Mouse (Mus musculus): Measurements from ENCODE around the gene Proz. TPM values are rescaled to one million over a fixed set of nuclear protein-coding genes. Genes with fewer than 3 reads are reported as not detected.

Proz gene
- polyA plus RNA-seq, 1 experiment from 2014 or later, result 0.92 TPM

DNA sequence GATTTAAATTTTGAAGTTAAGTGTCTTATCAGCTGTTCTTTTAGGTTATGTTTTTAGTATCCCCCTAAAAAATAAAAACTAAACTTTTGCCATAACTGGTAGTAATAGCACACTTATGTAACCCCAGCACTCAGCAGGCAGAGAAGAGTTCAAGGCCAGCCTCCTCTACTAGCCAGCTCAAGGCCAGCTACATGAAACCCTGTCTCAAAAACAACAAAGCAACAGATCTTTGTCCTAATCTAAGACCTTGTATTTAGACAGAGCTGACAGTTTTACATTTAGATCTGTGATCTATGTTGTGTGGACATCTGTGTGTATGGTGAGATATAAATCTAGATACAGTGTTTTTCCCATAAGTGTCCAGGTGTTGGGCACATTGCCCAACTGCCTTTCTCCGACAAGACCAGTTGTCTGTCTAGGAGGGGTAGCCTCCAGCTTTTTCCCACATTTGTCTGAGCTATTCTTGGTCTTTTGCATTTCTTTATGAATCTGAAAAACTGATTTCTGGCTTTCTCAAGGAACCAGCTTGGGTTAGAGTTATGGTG lies 48.8 kb downstream of the Proz start:
- H3K27ac ChIP-seq, result no peak overlapping the region
- peaks cover 32% of the 10 kb centered on the region for H3K4me1 ChIP-seq
- ATAC-seq, result no peak
- H3K4me2 ChIP-seq, result no peak overlapping the region
- no peak overlapping the region for H3K4me3 ChIP-seq
- H3K9me3 ChIP-seq (replicated peaks), result no peaks in the 10 kb centered on the region
- 83% methylated on average over 1 of the region's 1 CpGs for WGBS
- peaks cover 7% of the 10 kb centered on the region; the same call in 1 of the 2 replicates for H3K36me3 ChIP-seq (ENCODE audit: poor library complexity, severe bottlenecking)
- no peaks in the 10 kb centered on the region for H3K27me3 ChIP-seq
- H3K9ac ChIP-seq, result no peak overlapping the region

DNA sequence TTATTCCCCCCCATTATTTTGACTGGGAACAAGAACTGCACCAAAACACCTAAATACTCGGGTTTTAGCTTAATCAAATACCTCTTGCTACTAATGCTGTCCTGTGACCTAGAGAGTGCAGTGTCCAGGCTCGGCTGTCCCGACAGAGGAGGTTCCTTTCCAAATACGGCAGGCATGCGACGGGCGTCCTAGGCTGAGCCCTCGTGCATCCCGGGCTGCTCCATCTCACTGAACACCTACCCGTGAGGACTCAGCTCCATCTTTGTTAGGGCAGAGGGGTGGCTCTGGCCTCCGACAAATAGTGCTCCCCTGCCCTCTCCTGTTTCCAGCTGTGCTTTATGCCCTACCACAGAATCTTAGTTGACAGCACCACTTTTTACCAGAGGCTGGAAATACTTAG lies 51.2 kb downstream of the Proz start:
- Histone ChIP-seq H3K9ac (no peak overlapping the region), H3K4me3 (no peak overlapping the region), H3K27me3 (no peaks in the 10 kb centered on the region), H3K36me3 (ENCODE audit: poor library complexity, severe bottlenecking) (peaks cover 18% of the 10 kb centered on the region), H3K27ac (0 out of 2 replicates have a peak overlapping the region, but pooled peaks have one; percentile 12), H3K4me1 (peaks cover 22% of the 10 kb centered on the region), H3K4me2 (no peak overlapping the region), H3K9me3 (replicated peaks) (no peaks in the 10 kb centered on the region)
- ATAC-seq, result no peak
- 91% methylated on average over 11 of the region's 11 CpGs for WGBS

DNA sequence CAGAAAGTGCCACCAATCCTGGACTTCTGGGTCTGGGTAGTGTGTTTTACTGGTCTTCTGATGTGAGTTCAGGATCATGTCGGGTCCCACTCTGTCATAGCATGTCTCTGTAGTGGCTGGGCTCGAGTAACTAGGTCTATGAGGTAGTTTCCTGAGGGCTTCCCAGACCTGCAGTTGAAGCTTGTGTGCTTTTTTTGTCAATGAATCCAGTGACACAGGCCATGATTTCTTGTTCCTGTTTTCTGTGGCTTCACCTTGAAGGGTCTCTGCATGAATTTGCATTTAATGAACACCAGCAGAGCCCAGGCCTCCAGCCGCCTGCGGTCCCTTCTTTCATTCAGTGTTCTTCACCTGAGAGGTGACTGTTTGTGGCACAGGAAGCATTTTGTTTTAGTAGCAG lies 52.5 kb downstream of the Proz start:
- H3K27me3 ChIP-seq, result no peaks in the 10 kb centered on the region
- no peak for ATAC-seq
- no peaks in the 10 kb centered on the region for H3K9me3 ChIP-seq (replicated peaks)
- WGBS, result 95% methylated on average over 4 of the region's 4 CpGs
- no peak overlapping the region for H3K9ac ChIP-seq
- peaks cover 23% of the 10 kb centered on the region for H3K36me3 ChIP-seq (ENCODE audit: poor library complexity, severe bottlenecking)
- H3K4me1 ChIP-seq, result peaks cover 17% of the 10 kb centered on the region; the same call in 1 of the 2 replicates
- no peak overlapping the region for H3K4me2 ChIP-seq
- H3K4me3 ChIP-seq, result no peak overlapping the region
- no peak overlapping the region for H3K27ac ChIP-seq

DNA sequence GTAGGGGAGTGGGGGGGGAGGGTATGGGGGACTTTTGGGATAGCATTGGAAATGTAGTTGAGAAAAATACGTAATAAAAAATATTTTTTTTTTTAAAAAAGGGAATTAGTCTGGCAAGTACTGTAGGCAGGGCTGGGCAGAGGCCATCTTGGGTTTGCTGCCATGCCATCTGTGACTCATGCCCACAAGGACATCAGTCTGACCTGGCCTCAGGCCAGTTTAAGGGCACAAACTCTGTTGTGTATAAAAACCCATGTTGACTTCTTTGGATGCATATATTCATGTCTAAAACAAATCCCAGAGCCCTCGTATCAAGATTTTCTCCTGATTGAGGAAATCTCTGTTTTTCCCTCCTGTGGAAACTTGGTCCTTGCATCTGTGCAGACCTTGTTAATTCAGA lies 56.4 kb downstream of the Proz start:
- 92% methylated on average over 2 of the region's 2 CpGs for WGBS
- H3K4me1 ChIP-seq, result no peaks in the 10 kb centered on the region

DNA sequence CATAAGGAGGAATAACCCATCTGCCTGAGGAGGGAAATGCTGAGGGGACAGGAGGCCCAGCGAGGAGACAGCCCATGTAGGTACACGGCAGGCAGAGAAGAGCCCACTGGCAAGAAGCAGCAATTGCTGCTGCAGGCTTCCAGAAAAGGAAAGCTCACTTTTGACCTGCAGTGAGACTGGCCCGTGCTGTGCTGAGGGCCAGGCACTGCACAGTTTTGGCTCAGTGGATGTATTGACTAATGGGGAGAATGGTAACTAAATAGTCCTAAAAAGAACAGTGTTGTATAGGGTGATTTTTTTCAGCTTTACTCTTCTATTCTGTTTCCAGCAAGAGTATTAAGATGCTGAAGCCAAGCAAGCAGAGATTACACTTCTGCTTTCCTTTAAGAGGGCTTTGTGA lies 57.8 kb downstream of the Proz start:
- Histone ChIP-seq H3K9ac (no peak overlapping the region), H3K4me3 (no peak overlapping the region), H3K4me1 (no peaks in the 10 kb centered on the region), H3K4me2 (no peak overlapping the region), H3K9me3 (replicated peaks) (no peaks in the 10 kb centered on the region), H3K27me3 (no peaks in the 10 kb centered on the region), H3K36me3 (ENCODE audit: poor library complexity, severe bottlenecking) (peaks cover 58% of the 10 kb centered on the region), H3K27ac (no peak overlapping the region)
- ATAC-seq, result no peak
- WGBS, result 94% methylated on average over 3 of the region's 3 CpGs

More for the DNA sequence above, 56.4 kb downstream of the Proz start:
- Histone ChIP-seq H3K4me2 (no peak overlapping the region), H3K4me3 (no peak overlapping the region), H3K9ac (no peak overlapping the region), H3K36me3 (ENCODE audit: poor library complexity, severe bottlenecking) (peaks cover 49% of the 10 kb centered on the region), H3K9me3 (replicated peaks) (no peaks in the 10 kb centered on the region), H3K27me3 (no peaks in the 10 kb centered on the region), H3K27ac (no peak overlapping the region)
- no peak for ATAC-seq

DNA sequence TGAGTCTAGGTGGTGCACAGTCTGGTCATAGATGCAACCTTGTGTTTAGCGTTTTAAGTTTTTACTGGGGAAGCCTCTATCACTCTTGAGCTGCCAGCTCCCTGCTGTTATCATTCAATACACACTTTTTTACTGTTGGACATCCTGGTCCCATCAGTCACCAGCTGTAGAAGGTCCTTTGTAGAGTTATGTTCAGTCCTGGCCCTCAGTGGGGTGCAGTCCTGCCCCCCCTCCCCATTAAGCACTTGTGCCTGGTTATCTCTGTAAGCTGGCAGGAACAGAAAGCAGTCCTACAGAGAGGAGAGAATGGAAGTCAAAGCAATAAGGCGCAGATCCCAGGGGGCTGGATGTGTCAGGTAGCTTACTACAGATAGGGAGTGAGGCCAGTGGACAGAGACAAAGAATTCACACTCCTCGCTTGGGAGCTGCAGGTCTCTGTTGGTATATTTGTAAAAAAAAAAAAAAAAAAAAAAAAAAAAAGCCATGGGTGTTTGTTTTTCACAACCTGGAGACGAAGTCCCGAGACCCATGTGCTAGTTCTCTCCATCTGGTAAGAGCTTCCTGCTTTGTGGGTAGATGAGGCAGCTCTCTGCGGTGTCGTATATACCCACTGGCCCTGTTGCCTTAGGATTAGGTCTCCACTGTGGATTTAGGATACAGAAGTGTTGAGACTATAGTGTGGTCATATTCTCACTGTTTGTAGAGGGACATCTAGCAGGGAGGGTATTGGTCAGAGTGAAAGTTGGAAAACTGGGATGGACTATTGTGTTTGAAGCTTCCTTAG lies 60.4 kb downstream of the Proz start:
- H3K27ac ChIP-seq, result no peak overlapping the region
- no peak overlapping the region for H3K9ac ChIP-seq
- no peak overlapping the region for H3K4me2 ChIP-seq
- no peaks in the 10 kb centered on the region for H3K9me3 ChIP-seq (replicated peaks)
- H3K36me3 ChIP-seq (ENCODE audit: poor library complexity, severe bottlenecking), result peaks cover 67% of the 10 kb centered on the region
- H3K27me3 ChIP-seq, result no peaks in the 10 kb centered on the region
- 91% methylated on average over 7 of the region's 7 CpGs for WGBS
- H3K4me1 ChIP-seq, result no peaks in the 10 kb centered on the region
- H3K4me3 ChIP-seq, result no peak overlapping the region
- no peak for ATAC-seq

GRCm38 (mm10) chr8:13122887-13123421 lies 62.2 kb downstream of the Proz start:
- H3K27ac ChIP-seq, result no peak overlapping the region
- peaks cover 80% of the 10 kb centered on the region for H3K36me3 ChIP-seq (ENCODE audit: poor library complexity, severe bottlenecking)
- no peaks in the 10 kb centered on the region for H3K27me3 ChIP-seq
- no peaks in the 10 kb centered on the region for H3K9me3 ChIP-seq (replicated peaks)
- ATAC-seq, result no peak
- H3K4me1 ChIP-seq, result no peaks in the 10 kb centered on the region
- no peak overlapping the region for H3K9ac ChIP-seq
- no peak overlapping the region for H3K4me3 ChIP-seq
- WGBS, result 95% methylated on average over 7 of the region's 7 CpGs
- no peak overlapping the region for H3K4me2 ChIP-seq

- no peaks in the 10 kb centered on the region for H3K9me3 ChIP-seq (replicated peaks)
- WGBS, result 94% methylated on average over 8 of the region's 8 CpGs
- H3K9ac ChIP-seq, result no peak overlapping the region
- H3K4me3 ChIP-seq, result no peak overlapping the region
- no peak overlapping the region for H3K27ac ChIP-seq
- ATAC-seq, result no peak
- no peaks in the 10 kb centered on the region for H3K4me1 ChIP-seq
- no peak overlapping the region for H3K4me2 ChIP-seq
- no peaks in the 10 kb centered on the region for H3K27me3 ChIP-seq
- H3K36me3 ChIP-seq (ENCODE audit: poor library complexity, severe bottlenecking), result peaks cover 81% of the 10 kb centered on the region
These were observed 64.2 kb downstream of the Proz start for GRCm38 (mm10) chr8:13124897-13125296.

Other genes with a start within 250 kb of the Proz start
- 80.3 and 99.0 TPM in 2 replicates for gene Mcf2l, start 187.1 kb upstream of the Proz start, polyA plus RNA-seq (2015; fragmentation: Nextera tagmentation; extraction: Ambion mirVana)
- 0.09 and 0.15 TPM in 2 replicates for gene F7, start 34.9 kb upstream of the Proz start, polyA plus RNA-seq (2015; fragmentation: Nextera tagmentation; extraction: Ambion mirVana)
- 0.35 TPM in 2 replicates for gene F10, start 23.6 kb upstream of the Proz start, polyA plus RNA-seq (2015; fragmentation: Nextera tagmentation; extraction: Ambion mirVana)
- 49.8 and 52.5 TPM in 2 replicates for gene Pcid2, start 44.5 kb downstream of the Proz start, polyA plus RNA-seq (2015; fragmentation: Nextera tagmentation; extraction: Ambion mirVana)
- gene Cul4a, start 44.7 kb downstream of the Proz start, polyA plus RNA-seq (2015; fragmentation: Nextera tagmentation; extraction: Ambion mirVana), result 66.3 and 69.0 TPM in 2 replicates
- gene Lamp1, start 98.2 kb downstream of the Proz start, polyA plus RNA-seq (2015; fragmentation: Nextera tagmentation; extraction: Ambion mirVana), result 194 and 201 TPM in 2 replicates
- 23.6 and 26.9 TPM in 2 replicates for gene Grtp1, start 139.7 kb downstream of the Proz start, polyA plus RNA-seq (2015; fragmentation: Nextera tagmentation; extraction: Ambion mirVana)
- 0.97 TPM in 1 of 2 replicates, not detected in the other for gene Adprhl1, start 193.2 kb downstream of the Proz start, polyA plus RNA-seq (2015; fragmentation: Nextera tagmentation; extraction: Ambion mirVana)
- 31.6 and 35.1 TPM in 2 replicates for gene Dcun1d2, start 227.2 kb downstream of the Proz start, polyA plus RNA-seq (2015; fragmentation: Nextera tagmentation; extraction: Ambion mirVana)
- gene Tmco3, start 227.3 kb downstream of the Proz start, polyA plus RNA-seq (2015; fragmentation: Nextera tagmentation; extraction: Ambion mirVana), result 40.3 and 40.4 TPM in 2 replicates

Data from forebrain, embryonic 13.5 days (tissue).